Mouse (Mus musculus): ENCODE measurements around the gene Pacs2.
A peak's percentile ranks its signal among the peaks of the same experiment; 100 is the strongest.

The Pacs2 gene

GRCm38 (mm10) chr12:113044916-113045677 is 30.8 kb downstream of the Pacs2 start:
- DNase-seq: peak; percentile 62 to 77

GRCm38 (mm10) chr12:113046861-113047260 is 32.6 kb downstream of the Pacs2 start:
- no peak for DNase-seq

- no peak for DNase-seq
These were observed 33.8 kb downstream of the Pacs2 start for GRCm38 (mm10) chr12:113048103-113048502.

- no peak for DNase-seq
These were observed 35.5 kb downstream of the Pacs2 start for GRCm38 (mm10) chr12:113049836-113050235.

- no peak for DNase-seq
These were observed 36.4 kb downstream of the Pacs2 start for GRCm38 (mm10) chr12:113050671-113051070.

- peak in 1 of 2 experiments; percentile 15 for DNase-seq
These were observed 37.5 kb downstream of the Pacs2 start for GRCm38 (mm10) chr12:113051628-113052403.

GRCm38 (mm10) chr12:113056089-113056488 is 41.8 kb downstream of the Pacs2 start:
- peak in 1 of 2 experiments; percentile 12 for DNase-seq

- DNase-seq: peak in 1 of 2 experiments; percentile 24
These were observed 45.9 kb downstream of the Pacs2 start for GRCm38 (mm10) chr12:113060178-113060577.

- DNase-seq: no peak
These were observed 47.3 kb downstream of the Pacs2 start for GRCm38 (mm10) chr12:113061606-113062005.

GRCm38 (mm10) chr12:113062201-113062600 is 47.9 kb downstream of the Pacs2 start:
- DNase-seq: peak in 1 of 2 experiments; percentile 28

- peak in 1 of 2 experiments; percentile 26 for DNase-seq
These were observed 49.4 kb downstream of the Pacs2 start for GRCm38 (mm10) chr12:113063700-113064099.

- no peak for DNase-seq
These were observed 53.7 kb downstream of the Pacs2 start for GRCm38 (mm10) chr12:113068002-113068401.

- DNase-seq: no peak
These were observed 55.1 kb downstream of the Pacs2 start for GRCm38 (mm10) chr12:113069389-113069788.

GRCm38 (mm10) chr12:113071321-113071720 is 57.0 kb downstream of the Pacs2 start:
- no peak for DNase-seq

GRCm38 (mm10) chr12:113071827-113072226 is 57.5 kb downstream of the Pacs2 start:
- DNase-seq: no peak

- peak; percentile 36 to 54 for DNase-seq
These were observed 59.4 kb downstream of the Pacs2 start for GRCm38 (mm10) chr12:113073420-113074328.

GRCm38 (mm10) chr12:113074329-113075062 is 60.2 kb downstream of the Pacs2 start, which contains the start of gene Tex22:
Gene Tex22 (plus strand): TSS chr12:113074502.
- peak; percentile 91 to 94 for DNase-seq

GRCm38 (mm10) chr12:113075063-113075454 is 60.8 kb downstream of the Pacs2 start:
- peak; percentile 89 to 93 for DNase-seq

GRCm38 (mm10) chr12:113075486-113075885 is 61.2 kb downstream of the Pacs2 start:
- no peak for DNase-seq

- DNase-seq: no peak
These were observed 73.0 kb downstream of the Pacs2 start for GRCm38 (mm10) chr12:113087276-113087675.

GRCm38 (mm10) chr12:113088026-113088425 is 73.7 kb downstream of the Pacs2 start:
- DNase-seq: no peak

GRCm38 (mm10) chr12:113089107-113089506 is 74.8 kb downstream of the Pacs2 start:
- no peak for DNase-seq

Data from kidney, postnatal 25 days (tissue).